Mouse (Mus musculus) forebrain, embryonic 12.5 days (tissue): ENCODE measurements around the gene Icam5. TPM values are rescaled to one million over a fixed set of nuclear protein-coding genes. Genes with fewer than 3 reads are reported as not detected.

ENCODE experiments used
- microRNA counts: library from miRNA; unstranded; fragments of <30 nt; microRNA quantifications from one replicate; lab custom pipeline; 2017
- microRNA-seq: library from miRNA; unstranded; fragments of <30 nt; microRNA quantifications from one replicate; pipeline ENCODE4, GENCODE M21; 2017
- polyA plus RNA-seq: library from polyadenylated mRNA; unstranded; fragments of >200 nt; fragmentation: Nextera tagmentation; extraction: Ambion mirVana; gene quantifications from 2 replicates; pipeline ENCODE4 v1.2.1, GENCODE M21; 2016

Gene Icam5
- polyA plus RNA-seq, 1 experiment from 2014 or later, result 0.13 TPM

MicroRNAs encoded within 50 kb of the gene (microRNA counts, 519-probe panel; counts per million panel counts)
- 4,565 counts per million, percentile 59 among the panel's probes with 10 or more counts for microRNA mmu-miR-1900 (lab: Ali Mortazavi, UCI)

Small RNAs within 50 kb of the gene (microRNA-seq; reads per million reads assigned to microRNA genes)
- gene Mir1900 (not detected), gene Mir7082 (0.97 reads per million)

Other genes starting within 250 kb of the Icam5 start
- 0.29 and 0.55 TPM in 2 replicates for gene Col5a3, start 217.0 kb upstream of the Icam5 start, polyA plus RNA-seq
- not detected in 2 replicates for gene Rdh8, start 213.6 kb upstream of the Icam5 start, polyA plus RNA-seq
- gene A230050P20Rik, start 163.4 kb upstream of the Icam5 start, polyA plus RNA-seq, result 1.4 and 1.5 TPM in 2 replicates
- 6.0 and 6.2 TPM in 2 replicates for gene Angptl6, start 152.3 kb upstream of the Icam5 start, polyA plus RNA-seq
- gene Ppan, start 143.9 kb upstream of the Icam5 start, polyA plus RNA-seq, result 63.2 and 66.9 TPM in 2 replicates
- gene Eif3g, start 133.4 kb upstream of the Icam5 start, polyA plus RNA-seq, result 313 and 319 TPM in 2 replicates
- gene Dnmt1, start 72.2 kb upstream of the Icam5 start, polyA plus RNA-seq, result 134 and 153 TPM in 2 replicates
- 13.1 and 16.5 TPM in 2 replicates for gene S1pr2, start 55.3 kb upstream of the Icam5 start, polyA plus RNA-seq
- 110 and 111 TPM in 2 replicates for gene Mrpl4, start 29.3 kb upstream of the Icam5 start, polyA plus RNA-seq
- gene Icam1, start 16.1 kb upstream of the Icam5 start, polyA plus RNA-seq, result 3.7 and 3.8 TPM in 2 replicates
- 1.5 and 1.9 TPM in 2 replicates for gene Icam4, start 2.7 kb upstream of the Icam5 start, polyA plus RNA-seq
- gene Zglp1, start 35.0 kb downstream of the Icam5 start, polyA plus RNA-seq, result 0.79 and 2.7 TPM in 2 replicates
- gene Gm49373, start 41.0 kb downstream of the Icam5 start, polyA plus RNA-seq, result 0.51 and 2.2 TPM in 2 replicates
- 37.6 and 42.6 TPM in 2 replicates for gene Fdx1l, start 41.5 kb downstream of the Icam5 start, polyA plus RNA-seq
- gene Gm38431, start 59.9 kb downstream of the Icam5 start, polyA plus RNA-seq, result 2.0 and 2.8 TPM in 2 replicates
- 74.2 and 82.7 TPM in 2 replicates for gene Raver1, start 59.9 kb downstream of the Icam5 start, polyA plus RNA-seq
- gene Tyk2, start 99.2 kb downstream of the Icam5 start, polyA plus RNA-seq, result 12.8 TPM in 2 replicates
- gene Cdc37, start 117.9 kb downstream of the Icam5 start, polyA plus RNA-seq, result 260 and 272 TPM in 2 replicates
- 12.8 and 14.5 TPM in 2 replicates for gene Pde4a, start 133.6 kb downstream of the Icam5 start, polyA plus RNA-seq
- gene Keap1, start 207.3 kb downstream of the Icam5 start, polyA plus RNA-seq, result 47.5 and 49.6 TPM in 2 replicates
- 0.33 and 0.38 TPM in 2 replicates for gene S1pr5, start 216.4 kb downstream of the Icam5 start, polyA plus RNA-seq
- gene Atg4d, start 233.2 kb downstream of the Icam5 start, polyA plus RNA-seq, result 47.4 and 50.7 TPM in 2 replicates